25 mouse cellular contexts compared by ENCODE assay signal in genomic region chr3:134851342-134851741, GRCm38 (mm10). TPM values are rescaled to one million over a fixed set of nuclear protein-coding genes. Genes with fewer than 3 reads are reported as not detected.
DNase-seq lines count a peak whose midpoint lies in the region; ATAC-seq lines count a peak whose summit lies in the region.
"Had no signal": no experiment of that assay in that cellular context is flagged by ENCODE, and none has a peak within 500 bp of the region (broad histone marks: within the 10 kb centered on the region; RNA-seq: fewer than 3 reads in every experiment).

No protein-coding gene starts in this region.

- H3K9ac ChIP-seq in forebrain, embryonic 16.5 days (replicated peaks; ENCODE audit: low read depth, low read length) = no peak overlapping the region
- H3K9ac ChIP-seq in midbrain, embryonic 11.5 days (ENCODE audit: low read length) = no peak overlapping the region
- H3K9ac ChIP-seq in midbrain, embryonic 15.5 days = no peak overlapping the region
- H3K9ac ChIP-seq in forebrain, embryonic 14.5 days (ENCODE audit: low read length) = no peak overlapping the region
- H3K9ac ChIP-seq: embryonic facial prominence, embryonic 12.5 days; heart, embryonic 13.5 days; hindbrain, embryonic 12.5 days; intestine, embryonic 15.5 days had no signal

- ATAC-seq in forebrain, embryonic 16.5 days = no peak
- peak; percentile 54; the same call in 1 of the 2 replicates for ATAC-seq in midbrain, embryonic 11.5 days (ENCODE audit: low FRiP score)
- ATAC-seq in midbrain, embryonic 15.5 days (replicated peaks) = no peak
- peak; percentile 18; the same call in 1 of the 2 replicates for ATAC-seq in forebrain, embryonic 14.5 days
- no peak for ATAC-seq in megakaryocyte-erythroid progenitor cell, adult 5-6 weeks (replicated peaks; ENCODE audit: low FRiP score, low TSS enrichment, poor library complexity, severe bottlenecking)
- ATAC-seq: activated CD4-positive, CD25-positive, alpha-beta regulatory T cell, adult 4 months; intestine, embryonic 15.5 days; Patski had no signal

- H3K4me2 ChIP-seq in forebrain, embryonic 16.5 days (ENCODE audit: low read length) = no peak overlapping the region
- H3K4me2 ChIP-seq in midbrain, embryonic 11.5 days = no peak overlapping the region
- H3K4me2 ChIP-seq in midbrain, embryonic 15.5 days = no peak overlapping the region
- H3K4me2 ChIP-seq in forebrain, embryonic 14.5 days (ENCODE audit: low read length) = no peak overlapping the region
- H3K4me2 ChIP-seq: embryonic facial prominence, embryonic 12.5 days; heart, embryonic 13.5 days; hindbrain, embryonic 12.5 days; intestine, embryonic 15.5 days had no signal

- peaks cover 18% of the 10 kb centered on the region for H3K4me1 ChIP-seq in forebrain, embryonic 10.5 days
- H3K4me1 ChIP-seq in forebrain, embryonic 16.5 days (replicated peaks; ENCODE audit: control insufficient read depth, insufficient read depth, low read length) = no peaks in the 10 kb centered on the region
- no peaks in the 10 kb centered on the region for H3K4me1 ChIP-seq in midbrain, embryonic 11.5 days (ENCODE audit: control insufficient read depth, insufficient read depth, low read length)
- no peaks in the 10 kb centered on the region for H3K4me1 ChIP-seq in midbrain, embryonic 15.5 days
- no peaks in the 10 kb centered on the region for H3K4me1 ChIP-seq in forebrain, embryonic 14.5 days (ENCODE audit: control insufficient read depth, insufficient read depth, low read length)
- H3K4me1 ChIP-seq: embryonic facial prominence, embryonic 12.5 days; heart, embryonic 13.5 days; hindbrain, embryonic 12.5 days; intestine, embryonic 15.5 days had no signal

- H3K9me3 ChIP-seq in forebrain, embryonic 10.5 days = no peaks in the 10 kb centered on the region
- no peaks in the 10 kb centered on the region for H3K9me3 ChIP-seq in forebrain, embryonic 16.5 days (ENCODE audit: control insufficient read depth, low read length)
- no peaks in the 10 kb centered on the region for H3K9me3 ChIP-seq in midbrain, embryonic 11.5 days (ENCODE audit: control insufficient read depth, low read length)
- no peaks in the 10 kb centered on the region for H3K9me3 ChIP-seq in midbrain, embryonic 15.5 days
- no peaks in the 10 kb centered on the region for H3K9me3 ChIP-seq in forebrain, embryonic 14.5 days (replicated peaks; ENCODE audit: control insufficient read depth, low read length)
- H3K9me3 ChIP-seq: embryonic facial prominence, embryonic 12.5 days; heart, embryonic 13.5 days; hindbrain, embryonic 12.5 days; intestine, embryonic 15.5 days had no signal

- no peak overlapping the region for H3K27ac ChIP-seq in forebrain, embryonic 10.5 days
- no peak overlapping the region for H3K27ac ChIP-seq in forebrain, embryonic 16.5 days (ENCODE audit: low read length)
- H3K27ac ChIP-seq in midbrain, embryonic 11.5 days (ENCODE audit: low read depth, low read length) = no peak overlapping the region
- no peak overlapping the region for H3K27ac ChIP-seq in midbrain, embryonic 15.5 days
- no peak overlapping the region for H3K27ac ChIP-seq in forebrain, embryonic 14.5 days (ENCODE audit: low read depth, low read length)
- H3K27ac ChIP-seq: embryonic facial prominence, embryonic 12.5 days; heart, embryonic 13.5 days; hindbrain, embryonic 12.5 days; intestine, embryonic 15.5 days had no signal

- intact Hi-C loops in heart, postnatal 25 days (cut with DNase I) = no loop called here

- peak; percentile 25 for DNase-seq in forebrain, embryonic 10.5 days (ENCODE audit: extremely low spot score, low spot score)
- no peak for DNase-seq in midbrain, embryonic 11.5 days (ENCODE audit: low spot score, missing footprints)
- DNase-seq in Muller cell, postnatal 12 days (ENCODE audit: inconsistent ontology term) = peak; percentile 26
- DNase-seq in forebrain, embryonic 14.5 days (ENCODE audit: low spot score) = peak; percentile 18
- no peak for DNase-seq in heart, postnatal 25 days (ENCODE audit: low spot score)
- DNase-seq: adrenal gland, postnatal 14 days; cerebellum, adult 2 months; cerebellum, postnatal 10 days; gastrocnemius, postnatal 36 days; heart, adult 11 months; heart, postnatal 4 days had no signal

- H3K36me3 ChIP-seq in forebrain, embryonic 10.5 days (replicated peaks) = no peaks in the 10 kb centered on the region
- H3K36me3 ChIP-seq in forebrain, embryonic 16.5 days (ENCODE audit: control insufficient read depth, insufficient read depth) = no peaks in the 10 kb centered on the region
- no peaks in the 10 kb centered on the region for H3K36me3 ChIP-seq in midbrain, embryonic 11.5 days (ENCODE audit: control insufficient read depth, insufficient read depth, low read length)
- no peaks in the 10 kb centered on the region for H3K36me3 ChIP-seq in midbrain, embryonic 15.5 days (replicated peaks)
- no peaks in the 10 kb centered on the region for H3K36me3 ChIP-seq in forebrain, embryonic 14.5 days (ENCODE audit: control insufficient read depth, insufficient read depth, low read length)
- H3K36me3 ChIP-seq: embryonic facial prominence, embryonic 12.5 days; heart, embryonic 13.5 days; hindbrain, embryonic 12.5 days; intestine, embryonic 15.5 days had no signal

- H3K27me3 ChIP-seq in forebrain, embryonic 10.5 days (ENCODE audit: poor library complexity, severe bottlenecking) = peaks cover 6% of the 10 kb centered on the region; the same call in 1 of the 2 replicates
- H3K27me3 ChIP-seq in forebrain, embryonic 16.5 days (replicated peaks; ENCODE audit: control insufficient read depth, insufficient read depth, low read length) = no peaks in the 10 kb centered on the region
- no peaks in the 10 kb centered on the region for H3K27me3 ChIP-seq in midbrain, embryonic 11.5 days (ENCODE audit: control insufficient read depth, insufficient read depth, low read length)
- H3K27me3 ChIP-seq in midbrain, embryonic 15.5 days (replicated peaks) = no peaks in the 10 kb centered on the region
- H3K27me3 ChIP-seq in forebrain, embryonic 14.5 days (replicated peaks; ENCODE audit: control insufficient read depth, insufficient read depth, low read length) = no peaks in the 10 kb centered on the region
- H3K27me3 ChIP-seq: embryonic facial prominence, embryonic 12.5 days; heart, embryonic 13.5 days; hindbrain, embryonic 12.5 days; intestine, embryonic 15.5 days; Patski had no signal

- H3K4me3 ChIP-seq in forebrain, embryonic 10.5 days = no peak overlapping the region
- no peak overlapping the region for H3K4me3 ChIP-seq in forebrain, embryonic 16.5 days (replicated peaks; ENCODE audit: low read length)
- H3K4me3 ChIP-seq in midbrain, embryonic 11.5 days (ENCODE audit: low read depth, low read length) = no peak overlapping the region
- H3K4me3 ChIP-seq in midbrain, embryonic 15.5 days = no peak overlapping the region
- H3K4me3 ChIP-seq in forebrain, embryonic 14.5 days (ENCODE audit: low read depth, low read length) = no peak overlapping the region
- H3K4me3 ChIP-seq: embryonic facial prominence, embryonic 12.5 days; heart, embryonic 13.5 days; hindbrain, embryonic 12.5 days; intestine, embryonic 15.5 days had no signal

- WGBS in forebrain, embryonic 10.5 days = 38% methylated on average over 4 of the region's 4 CpGs
- 19% methylated on average over 4 of the region's 4 CpGs for WGBS in forebrain, embryonic 16.5 days
- WGBS in midbrain, embryonic 11.5 days = 45% methylated on average over 4 of the region's 4 CpGs
- WGBS in midbrain, embryonic 15.5 days = 31% methylated on average over 4 of the region's 4 CpGs
- WGBS in forebrain, embryonic 14.5 days = 11% methylated on average over 4 of the region's 4 CpGs

RNA-seq across cellular contexts. Expression of gene Tacr3, which starts 22.5 kb away (rescaled TPM):
- polyA plus RNA-seq in forebrain, embryonic 10.5 days (2016; fragmentation: Nextera tagmentation; extraction: Ambion mirVana) = 0.32 and 0.42 TPM in 2 replicates
- polyA plus RNA-seq in forebrain, embryonic 16.5 days (2015; fragmentation: Nextera tagmentation; extraction: Ambion mirVana) = 1.6 and 1.7 TPM in 2 replicates
- polyA plus RNA-seq in midbrain, embryonic 11.5 days (2014; fragmentation: Nextera tagmentation; extraction: Ambion mirVana) = 0.28 and 0.89 TPM in 2 replicates
- 4.3 and 4.6 TPM in 2 replicates for polyA plus RNA-seq in midbrain, embryonic 15.5 days (2015; fragmentation: Nextera tagmentation; extraction: Ambion mirVana)
- polyA plus RNA-seq in forebrain, embryonic 14.5 days (2014; fragmentation: Nextera tagmentation; extraction: Ambion mirVana) = 0.77 and 1.4 TPM in 2 replicates
- total RNA-seq in heart, postnatal 25 days (2021) = not detected
- not detected in 2 replicates for total RNA-seq in megakaryocyte-erythroid progenitor cell, adult 5-6 weeks (2014; fragmentation: Nextera tagmentation)
- not detected in 2 replicates for total RNA-seq in megakaryocyte-erythroid progenitor cell, adult 5-6 weeks (2017)
- total RNA-seq: adrenal gland, adult 18-20 months; adrenal gland, postnatal 14 days; gastrocnemius, adult 8-10 months; gastrocnemius, postnatal 36 days; heart, postnatal 4 days; MEL had no signal
- polyA plus RNA-seq: activated CD4-positive, CD25-positive, alpha-beta regulatory T cell, adult 4 months; C2C12; heart, embryonic 13.5 days; heart, postnatal 0 days had no signal

Comparison
In these comparisons a context has a peak if more than half of its experiments do, and no peak if none do; other contexts are left out.
1. ATAC-seq: peak in midbrain, embryonic 11.5 days (single experiment) and forebrain, embryonic 14.5 days (single experiment); none in forebrain, embryonic 16.5 days (single experiment), midbrain, embryonic 15.5 days (single experiment) and megakaryocyte-erythroid progenitor cell, adult 5-6 weeks (single experiment).
2. DNase-seq: peak in forebrain, embryonic 10.5 days (single experiment), Muller cell, postnatal 12 days (single experiment) and forebrain, embryonic 14.5 days (single experiment); none in midbrain, embryonic 11.5 days (single experiment) and heart, postnatal 25 days (single experiment).